Mouse (Mus musculus) right cerebral cortex, adult 18-20 months (tissue): Measurements from ENCODE around the gene Lhb.

Experiments used
- DNase-seq: peaks from one replicate; pipeline ENCODE4 v3.0.0; 2022; ENCODE audit warnings: mixed read lengths

Lhb gene

GRCm38 (mm10) chr7:45413864-45414739 lies 6.5 kb upstream of the Lhb start:
- no peak for DNase-seq

GRCm38 (mm10) chr7:45414740-45415224 lies 5.8 kb upstream of the Lhb start:
- DNase-seq, result no peak

- DNase-seq, result peak; percentile 55
Observed at GRCm38 (mm10) chr7:45415636-45416035, 5.0 kb upstream of the Lhb start.

- no peak for DNase-seq
Observed at GRCm38 (mm10) chr7:45417962-45418492, 2.6 kb upstream of the Lhb start.

GRCm38 (mm10) chr7:45419859-45420614 lies 583 bp upstream of the Lhb start:
- no peak for DNase-seq

GRCm38 (mm10) chr7:45421194-45421593 lies 574 bp downstream of the Lhb start:
- no peak for DNase-seq

GRCm38 (mm10) chr7:45426556-45426955 lies 5.9 kb downstream of the Lhb start:
- DNase-seq, result no peak

GRCm38 (mm10) chr7:45433835-45434202 lies 13.2 kb downstream of the Lhb start:
- DNase-seq, result no peak

- DNase-seq, result peak; percentile 100
Observed at GRCm38 (mm10) chr7:45434203-45435015, 13.8 kb downstream of the Lhb start, which contains the start of gene Gys1. Gene Gys1, plus strand, starts transcription at chr7:45434844.

GRCm38 (mm10) chr7:45435038-45435437 lies 14.4 kb downstream of the Lhb start:
- DNase-seq, result no peak

- DNase-seq, result no peak
Observed at GRCm38 (mm10) chr7:45436444-45436843, 15.8 kb downstream of the Lhb start.

GRCm38 (mm10) chr7:45437046-45437445 lies 16.4 kb downstream of the Lhb start:
- DNase-seq, result no peak

GRCm38 (mm10) chr7:45437521-45438276 lies 17.1 kb downstream of the Lhb start, which contains the start of gene Ruvbl2:
Gene Ruvbl2, minus strand, starts transcription at chr7:45438096.
- DNase-seq, result no peak

- no peak for DNase-seq
Observed at GRCm38 (mm10) chr7:45443526-45444420, 23.2 kb downstream of the Lhb start.

GRCm38 (mm10) chr7:45446589-45446988 lies 26.0 kb downstream of the Lhb start:
- no peak for DNase-seq

- no peak for DNase-seq
Observed at GRCm38 (mm10) chr7:45447325-45447990, 26.8 kb downstream of the Lhb start.

- DNase-seq, result no peak
Observed at GRCm38 (mm10) chr7:45449974-45450373, 29.4 kb downstream of the Lhb start.

GRCm38 (mm10) chr7:45451344-45451982 lies 30.8 kb downstream of the Lhb start:
- peak; percentile 88 for DNase-seq

GRCm38 (mm10) chr7:45454971-45455370 lies 34.4 kb downstream of the Lhb start:
- DNase-seq, result no peak
